Mouse (Mus musculus): ENCODE results near the gene Rarb.
A peak's percentile ranks its signal among the peaks of the same experiment; 100 is the strongest.

Gene Rarb

DNA sequence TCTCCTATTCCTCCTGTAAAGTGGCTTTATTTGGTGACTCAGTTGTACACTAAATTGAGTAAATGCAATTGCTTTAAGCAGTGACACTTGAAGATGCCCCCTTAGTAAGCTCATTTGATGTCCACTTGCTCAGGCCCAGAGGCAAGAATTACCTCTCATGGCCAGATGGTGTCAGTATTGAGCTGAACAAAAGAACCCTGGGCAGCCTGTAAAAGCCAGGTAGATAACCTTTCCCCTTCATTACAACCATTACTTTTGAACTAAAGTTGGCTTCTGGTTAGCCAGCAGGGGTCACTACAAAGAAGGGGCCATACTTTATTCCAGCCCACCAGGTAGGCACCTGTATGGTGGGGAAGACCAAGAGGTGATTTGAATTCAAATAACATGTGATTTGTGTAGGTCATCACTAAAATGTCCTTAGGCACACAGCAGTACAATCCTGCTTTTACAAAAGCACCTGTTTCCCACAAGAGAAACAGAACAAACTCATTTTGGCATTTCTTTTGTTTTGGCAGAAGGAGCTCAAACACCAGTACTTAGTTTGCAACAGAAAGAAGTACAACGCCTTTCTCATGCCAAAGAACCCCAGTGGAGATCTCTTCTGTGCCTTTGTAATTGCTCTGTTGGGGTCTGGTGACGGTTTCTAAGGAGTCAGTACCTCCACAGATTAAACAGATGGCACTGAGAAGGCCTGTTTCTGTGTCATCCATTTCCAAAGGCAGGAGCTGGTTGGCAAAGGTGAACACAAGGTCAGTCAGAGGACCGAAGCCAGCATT is 384.4 kb downstream of the Rarb start:
- peak; percentile 66 for DNase-seq (ENCODE audit: low read depth, low spot score)

DNA sequence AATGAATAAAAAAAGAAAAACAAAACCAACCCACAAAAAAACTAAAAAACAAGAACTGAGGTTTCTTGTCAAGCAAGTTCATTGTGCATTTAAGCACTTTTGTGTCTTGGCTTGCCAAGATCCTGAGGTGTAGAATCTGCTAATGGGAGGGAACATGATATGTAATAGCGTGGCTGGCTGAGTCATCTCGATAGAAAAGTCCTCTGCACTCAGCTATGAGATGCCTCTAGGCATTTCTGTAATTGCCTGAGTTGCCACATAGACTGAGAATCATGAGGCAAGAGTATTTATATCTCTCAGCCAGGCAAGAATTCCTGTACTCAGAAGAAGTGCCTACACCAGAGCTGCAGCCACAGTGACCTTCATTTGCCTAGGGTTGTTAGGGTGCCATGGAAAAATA is 385.8 kb downstream of the Rarb start:
- DNase-seq (ENCODE audit: low read depth, low spot score): no peak

DNA sequence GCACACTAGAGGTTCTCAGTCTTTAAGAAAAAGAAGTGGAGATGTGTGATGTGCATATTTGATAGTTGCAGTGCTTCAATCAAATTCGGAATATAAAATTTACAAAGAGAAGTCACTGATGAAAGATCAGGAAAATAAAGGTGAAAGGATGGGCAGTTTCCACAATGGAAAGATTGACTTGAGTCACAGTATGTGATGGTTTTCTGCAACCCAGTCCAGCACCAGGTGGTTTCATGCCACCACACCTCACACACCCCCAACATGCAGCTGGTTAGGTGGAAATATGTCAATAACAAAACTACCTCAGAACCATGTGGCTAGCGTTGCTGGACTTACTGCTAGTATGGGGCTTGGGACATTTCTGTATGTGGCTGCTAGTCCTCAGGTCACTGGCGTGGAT is 386.4 kb downstream of the Rarb start:
- DNase-seq (ENCODE audit: low read depth, low spot score): no peak

DNA sequence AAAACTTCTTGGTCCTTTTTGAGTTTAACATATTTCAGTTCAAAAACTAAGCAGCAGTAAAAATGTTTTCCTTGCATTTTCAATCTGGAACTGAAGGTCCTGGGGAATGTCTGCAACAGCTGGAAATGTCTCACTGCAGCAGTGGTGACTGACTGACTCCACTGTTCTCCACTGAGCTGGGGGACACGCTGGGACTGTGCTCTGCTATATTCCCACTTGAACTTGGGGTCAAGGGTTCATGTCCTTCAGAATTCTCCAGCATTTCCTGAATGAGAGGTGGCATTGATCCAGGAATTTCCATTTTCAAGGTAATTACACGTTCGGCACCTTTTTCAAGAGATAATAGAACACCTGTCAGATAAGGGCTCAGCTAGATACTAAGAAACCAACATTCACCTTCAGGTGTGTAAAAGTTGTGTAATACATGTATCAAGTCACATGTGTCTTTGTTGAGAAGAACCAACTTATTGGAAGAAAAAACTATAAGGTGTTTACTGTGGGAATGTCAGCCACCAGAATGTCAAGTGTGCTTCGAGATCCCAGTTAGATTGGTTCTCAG is 386.9 kb downstream of the Rarb start:
- DNase-seq (ENCODE audit: low read depth, low spot score): no peak

DNA sequence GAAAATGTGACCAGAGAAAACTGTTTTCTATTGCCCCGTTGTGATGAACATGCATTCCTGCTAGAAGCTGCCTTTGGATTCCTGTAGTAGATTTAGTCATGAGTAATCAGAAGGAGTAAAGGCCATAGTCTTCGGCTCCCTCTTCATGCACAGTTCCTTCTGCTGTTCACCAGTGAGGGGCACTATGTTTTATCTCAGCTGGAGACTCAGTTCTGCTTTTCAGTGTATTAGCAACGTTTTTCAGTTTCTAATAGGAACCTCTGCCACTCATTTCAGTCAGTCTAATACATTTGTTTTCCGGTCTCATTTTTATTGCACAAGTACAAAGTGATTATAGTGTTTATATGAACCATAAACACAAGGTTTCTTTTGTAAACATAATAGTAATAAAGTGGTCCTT is 391.4 kb downstream of the Rarb start:
- peak; percentile 77 for DNase-seq (ENCODE audit: low read depth, low spot score)

DNA sequence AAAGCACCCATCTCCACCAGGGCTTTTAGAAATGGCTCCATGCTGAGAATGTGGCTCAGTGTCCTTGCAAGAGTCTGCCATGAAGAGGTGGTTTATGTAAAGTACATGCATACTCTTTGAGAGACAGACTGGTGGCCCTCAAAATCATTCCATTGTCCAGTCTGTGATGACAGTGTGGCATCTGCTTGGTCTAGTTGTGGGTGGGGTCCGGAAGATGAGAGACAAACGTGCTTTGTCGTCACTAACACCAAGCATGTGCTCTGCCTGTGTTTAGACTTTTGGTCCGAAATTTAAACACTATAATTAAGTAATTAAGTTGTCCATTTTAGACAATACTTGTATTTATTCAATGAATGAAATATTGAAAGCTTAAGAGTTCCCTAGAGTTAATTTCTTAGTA is 404.8 kb downstream of the Rarb start:
- DNase-seq (ENCODE audit: low read depth, low spot score): no peak

DNA sequence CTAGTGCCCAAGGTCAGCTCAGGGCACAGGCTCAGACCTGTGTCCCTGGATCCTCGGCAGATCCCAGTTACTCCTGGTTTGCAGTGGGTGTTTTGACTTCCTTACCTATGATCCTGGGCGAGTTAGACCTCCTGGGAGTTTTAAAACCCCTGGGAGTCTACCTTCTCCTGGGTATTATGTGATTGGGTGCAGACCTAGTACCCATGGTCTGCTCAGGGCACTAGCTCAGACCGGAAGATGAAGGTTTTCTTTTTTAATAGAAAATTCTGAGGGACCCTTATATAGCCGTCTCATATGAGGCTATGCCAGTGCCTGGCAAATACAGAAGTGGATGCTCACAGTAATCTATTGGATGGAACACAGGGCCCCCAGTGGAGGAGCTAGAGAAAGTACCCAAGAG is 413.8 kb downstream of the Rarb start:
- DNase-seq (ENCODE audit: low read depth, low spot score): no peak

DNA sequence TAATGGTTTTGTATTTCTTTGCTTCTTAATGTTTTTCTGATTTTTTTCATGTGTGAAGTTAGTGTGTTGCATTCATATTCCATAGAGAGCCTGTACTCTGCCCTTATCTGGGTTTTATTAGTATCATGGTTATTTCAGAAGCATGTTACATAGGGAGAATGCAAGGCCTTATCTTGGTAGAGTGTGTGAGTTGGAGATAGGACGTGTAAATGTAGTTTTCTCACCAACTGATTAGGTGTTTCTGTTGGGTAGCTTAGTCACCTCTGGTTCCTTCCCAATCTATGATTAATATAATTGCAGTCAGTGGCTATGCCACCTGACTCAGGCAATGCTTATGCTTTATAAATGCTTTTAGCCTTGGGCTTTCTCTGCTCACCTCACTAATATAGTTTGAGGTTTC is 434.2 kb downstream of the Rarb start:
- DNase-seq (ENCODE audit: low read depth, low spot score): no peak
